Mouse (Mus musculus) liver, adult 2 months (tissue): ENCODE results near the gene Sypl. TPM values are rescaled to one million over a fixed set of nuclear protein-coding genes. Genes with fewer than 3 reads are reported as not detected.
"Not testable (repeated sequence)": the region's sequence is repeated elsewhere in the genome, so short reads cannot be mapped to it uniquely, and the experiment has no call there.

Experiments used
- DNase-seq: peaks from one replicate; pipeline ENCODE4 v3.0.0-alpha.2; 2011; ENCODE audit warnings: low read depth, low spot score; ENCODE audit errors: extremely low read depth
- H3K27ac ChIP-seq: fragments of 200-500 bp; replicated peaks from 2 replicates; pipeline ENCODE4 v1.5.1; 2012; ENCODE audit warnings: low read depth, mild to moderate bottlenecking, control low read depth, inconsistent platforms, low read length; ENCODE audit not compliant: insufficient read depth
- H3K27me3 ChIP-seq: fragments of 200-500 bp; 2 replicates; pipeline ENCODE4 v1.6.1; 2012; ENCODE audit warnings: mild to moderate bottlenecking, moderate library complexity, low read length, inconsistent platforms; ENCODE audit not compliant: control insufficient read depth, insufficient read depth
- H3K36me3 ChIP-seq: fragments of 200-500 bp; 2 replicates; pipeline ENCODE4 v1.6.1; 2012; ENCODE audit warnings: low read length, inconsistent platforms; ENCODE audit not compliant: control insufficient read depth, insufficient read depth
- H3K4me1 ChIP-seq: fragments of 200-500 bp; 2 replicates; pipeline ENCODE4 v1.6.1; 2011; ENCODE audit warnings: low read length; ENCODE audit not compliant: control insufficient read depth, insufficient read depth
- H3K4me3 ChIP-seq: fragments of 200-500 bp; 2 replicates; pipeline ENCODE4 v1.5.1; 2011; ENCODE audit warnings: low read depth, mild to moderate bottlenecking, control low read depth, low read length, moderate library complexity; ENCODE audit not compliant: insufficient read depth
- H3K79me2 ChIP-seq: fragments of 200-500 bp; 2 replicates; pipeline ENCODE4 v1.6.1; 2012; ENCODE audit warnings: inconsistent platforms, mild to moderate bottlenecking, low read length, moderate library complexity; ENCODE audit not compliant: control insufficient read depth, insufficient read depth
- H3K9ac ChIP-seq: fragments of 200-500 bp; 2 replicates; pipeline ENCODE4 v1.6.1; 2012; ENCODE audit warnings: low read depth, mild to moderate bottlenecking, control low read depth, inconsistent platforms, low read length
- CTCF ChIP-seq: fragments of 200-500 bp; IDR thresholded peaks from 2 replicates; pipeline ENCODE4 v1.5.1; 2011; ENCODE audit warnings: low read depth, low read length, control low read depth
- POLR2A ChIP-seq: fragments of 200-500 bp; IDR thresholded peaks from 2 replicates; pipeline ENCODE4 v1.6.1; 2011; ENCODE audit warnings: low read length, control low read depth; ENCODE audit not compliant: insufficient read depth; ENCODE audit errors: extremely low read depth
- WGBS: fragments of 180-500 bp; shearing (Covaris S2); methylation state at CpG from one replicate; pipeline ENCODE4 v1.1.7; 2018; 5-methylcytosine and 5-hydroxymethylcytosine counted together
- polyA plus RNA-seq: library from polyadenylated mRNA; depleted of rRNA; stranded (reverse); fragments of >200 nt; gene quantifications from 2 replicates; pipeline ENCODE4 v1.2.3, GENCODE M21; 2012
- total RNA-seq: library from RNA; depleted of rRNA; stranded (reverse); fragments of >200 nt; gene quantifications from 2 replicates; pipeline ENCODE4 v1.2.3, GENCODE M21; 2014

Gene Sypl
- total and polyA plus RNA-seq, 2 experiments, result 38.6 to 48.4 TPM

GRCm38 (mm10) chr12:32986284-32986683 lies 32.6 kb downstream of the Sypl start:
- 58% methylated on average over 1 of the region's 1 CpGs for WGBS
- TF ChIP-seq CTCF (no peak), POLR2A (no peak)

GRCm38 (mm10) chr12:32989731-32990130 lies 36.0 kb downstream of the Sypl start:
- H3K4me3 ChIP-seq, result no peak overlapping the region
- DNase-seq, result no peak
- H3K9ac ChIP-seq, result no peak overlapping the region
- no peaks in the 10 kb centered on the region for H3K36me3 ChIP-seq
- no peaks in the 10 kb centered on the region for H3K79me2 ChIP-seq
- no peaks in the 10 kb centered on the region for H3K4me1 ChIP-seq
- H3K27ac ChIP-seq, result no peak overlapping the region
- no peaks in the 10 kb centered on the region for H3K27me3 ChIP-seq
- TF ChIP-seq POLR2A (no peak), CTCF (no peak)
- 72% methylated on average over 12 of the region's 12 CpGs for WGBS

More at GRCm38 (mm10) chr12:32986284-32986683, 32.6 kb downstream of the Sypl start:
- no peak overlapping the region for H3K9ac ChIP-seq
- no peaks in the 10 kb centered on the region for H3K4me1 ChIP-seq
- H3K27me3 ChIP-seq, result no peaks in the 10 kb centered on the region
- H3K79me2 ChIP-seq, result no peaks in the 10 kb centered on the region
- H3K36me3 ChIP-seq, result no peaks in the 10 kb centered on the region
- DNase-seq, result no peak
- no peak overlapping the region for H3K27ac ChIP-seq
- no peak overlapping the region for H3K4me3 ChIP-seq

GRCm38 (mm10) chr12:32994081-32994480 lies 40.4 kb downstream of the Sypl start:
- WGBS, result 80% methylated on average over 5 of the region's 5 CpGs
- no peak overlapping the region for H3K4me3 ChIP-seq
- H3K79me2 ChIP-seq, result no peaks in the 10 kb centered on the region
- no peak overlapping the region for H3K9ac ChIP-seq
- H3K4me1 ChIP-seq, result peaks cover 3% of the 10 kb centered on the region; the same call in 1 of the 2 replicates
- H3K36me3 ChIP-seq, result no peaks in the 10 kb centered on the region
- H3K27me3 ChIP-seq, result no peaks in the 10 kb centered on the region
- DNase-seq, result no peak
- no peak overlapping the region for H3K27ac ChIP-seq
- TF ChIP-seq POLR2A, result no peak
- TF ChIP-seq CTCF, result no peak

- Histone ChIP-seq H3K27ac (no peak overlapping the region), H3K36me3 (no peaks in the 10 kb centered on the region), H3K27me3 (no peaks in the 10 kb centered on the region), H3K79me2 (no peaks in the 10 kb centered on the region), H3K4me3 (no peak overlapping the region), H3K4me1 (peaks cover 3% of the 10 kb centered on the region; the same call in 1 of the 2 replicates), H3K9ac (no peak overlapping the region)
- WGBS, result 34% methylated on average over 4 of the region's 4 CpGs
- peak; percentile 45 for DNase-seq
- TF ChIP-seq POLR2A, result no peak
- no peak for TF ChIP-seq CTCF
These were observed 41.6 kb downstream of the Sypl start for GRCm38 (mm10) chr12:32995081-32995834.

- no peak for DNase-seq
- Histone ChIP-seq H3K79me2 (no peaks in the 10 kb centered on the region), H3K9ac (no peak overlapping the region), H3K27me3 (no peaks in the 10 kb centered on the region), H3K27ac (no peak overlapping the region), H3K4me3 (no peak overlapping the region), H3K4me1 (peaks cover 3% of the 10 kb centered on the region; the same call in 1 of the 2 replicates), H3K36me3 (no peaks in the 10 kb centered on the region)
- TF ChIP-seq CTCF (no peak), POLR2A (no peak)
- WGBS, result 65% methylated on average over 5 of the region's 5 CpGs
These were observed 45.1 kb downstream of the Sypl start for GRCm38 (mm10) chr12:32998766-32999165.

- 70% methylated on average over 3 of the region's 3 CpGs for WGBS
- not testable (repeated sequence) for H3K79me2 ChIP-seq, H3K4me1 ChIP-seq, DNase-seq, H3K36me3 ChIP-seq, H3K27ac ChIP-seq, H3K4me3 ChIP-seq, H3K27me3 ChIP-seq, H3K9ac ChIP-seq
These were observed 46.1 kb downstream of the Sypl start for GRCm38 (mm10) chr12:32999778-33000177.
